ENCODE assay signal across 17 mouse cellular contexts in the genomic region with DNA sequence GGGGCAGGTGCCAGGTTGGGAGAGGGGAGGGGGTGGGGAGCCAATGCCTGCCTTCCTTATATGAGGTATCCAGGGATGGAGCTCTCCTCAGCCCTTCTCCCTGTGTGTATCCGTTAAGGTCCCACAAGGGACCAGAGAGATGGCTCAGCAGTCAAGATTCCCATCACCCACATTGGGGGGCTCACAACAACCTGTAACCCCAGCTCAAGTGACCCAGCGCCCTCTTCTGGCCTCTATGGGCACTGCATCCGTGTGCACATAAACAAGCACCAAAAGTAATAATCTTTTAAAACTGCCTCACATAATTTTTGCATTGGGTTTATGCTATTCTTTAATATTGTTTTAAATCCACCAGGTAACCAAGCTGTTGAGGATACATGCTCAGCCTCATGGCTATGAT. TPM values are rescaled to one million over a fixed set of nuclear protein-coding genes. Genes with fewer than 3 reads are reported as not detected.
A peak's percentile ranks its signal among the peaks of the same experiment; 100 is the strongest.
DNase-seq lines count a peak whose midpoint lies in the region; ATAC-seq and TF ChIP-seq lines count a peak whose summit lies in the region.
"Had no signal": no experiment of that assay in that cellular context is flagged by ENCODE, and none has a peak within 500 bp of the region (broad histone marks: within the 10 kb centered on the region; RNA-seq: fewer than 3 reads in every experiment).

No protein-coding gene starts in this region.

- peak; percentile 44 for TF ChIP-seq CTCF in hindbrain, postnatal 0 days (IDR thresholded peaks at IDR 0.05; ENCODE audit: low read depth)
- peak; percentile 40 for TF ChIP-seq CTCF in lung, postnatal 0 days (IDR thresholded peaks at IDR 0.05)
- TF ChIP-seq CTCF in stomach, postnatal 0 days (IDR thresholded peaks at IDR 0.05; ENCODE audit: low read depth) = peak; percentile 48

- H3K4me2 ChIP-seq in hindbrain, postnatal 0 days (ENCODE audit: low read depth, low read length) = no peak overlapping the region
- no peak overlapping the region for H3K4me2 ChIP-seq in hindbrain, embryonic 12.5 days (replicated peaks)
- no peak overlapping the region for H3K4me2 ChIP-seq in lung, postnatal 0 days (replicated peaks; ENCODE audit: low read depth, low read length)
- no peak overlapping the region for H3K4me2 ChIP-seq in stomach, postnatal 0 days (replicated peaks; ENCODE audit: low read depth)
- H3K4me2 ChIP-seq: heart, embryonic 11.5 days; lung, embryonic 15.5 days; midbrain, embryonic 13.5 days; neural tube, embryonic 12.5 days had no signal

- no peak overlapping the region for H3K4me3 ChIP-seq in hindbrain, postnatal 0 days (ENCODE audit: low read length)
- H3K4me3 ChIP-seq in hindbrain, embryonic 12.5 days = no peak overlapping the region
- no peak overlapping the region for H3K4me3 ChIP-seq in lung, postnatal 0 days (ENCODE audit: low read depth, low read length)
- H3K4me3 ChIP-seq in stomach, postnatal 0 days (ENCODE audit: low read depth, low read length) = no peak overlapping the region
- H3K4me3 ChIP-seq in midbrain, embryonic 10.5 days = no peak overlapping the region
- H3K4me3 ChIP-seq: hindbrain, embryonic 10.5 days; lung, embryonic 15.5 days; midbrain, embryonic 13.5 days; neural tube, embryonic 12.5 days had no signal

- no peak overlapping the region for H3K27ac ChIP-seq in hindbrain, postnatal 0 days
- H3K27ac ChIP-seq in hindbrain, embryonic 12.5 days = no peak overlapping the region
- H3K27ac ChIP-seq in lung, postnatal 0 days (ENCODE audit: low read length) = no peak overlapping the region
- no peak overlapping the region for H3K27ac ChIP-seq in stomach, postnatal 0 days (replicated peaks)
- H3K27ac ChIP-seq in midbrain, embryonic 10.5 days (replicated peaks) = no peak overlapping the region
- H3K27ac ChIP-seq: hindbrain, embryonic 10.5 days; lung, embryonic 15.5 days; midbrain, embryonic 13.5 days; neural tube, embryonic 12.5 days had no signal

- no peak for TF ChIP-seq EP300 in lung, postnatal 0 days (IDR thresholded peaks at IDR 0.05)
- no peak for TF ChIP-seq EP300 in stomach, postnatal 0 days (optimal IDR thresholded peaks at IDR 0.05)

- H3K4me1 ChIP-seq in hindbrain, postnatal 0 days (ENCODE audit: insufficient read depth, low read length) = no peaks in the 10 kb centered on the region
- H3K4me1 ChIP-seq in hindbrain, embryonic 12.5 days = 0 out of 2 replicates have a peak, but pooled peaks cover 2% of the 10 kb centered on the region
- H3K4me1 ChIP-seq in lung, postnatal 0 days (ENCODE audit: insufficient read depth, low read depth, low read length) = no peaks in the 10 kb centered on the region
- H3K4me1 ChIP-seq in stomach, postnatal 0 days (replicated peaks; ENCODE audit: control insufficient read depth, insufficient read depth) = no peaks in the 10 kb centered on the region
- peaks cover 4% of the 10 kb centered on the region for H3K4me1 ChIP-seq in midbrain, embryonic 10.5 days
- H3K4me1 ChIP-seq: lung, embryonic 15.5 days had no signal

- no peak for DNase-seq in hindbrain, postnatal 0 days (ENCODE audit: low spot score)
- DNase-seq in lung, postnatal 0 days (ENCODE audit: low spot score) = no peak
- no peak for DNase-seq in lung, postnatal 4 days
- peak; percentile 39 for DNase-seq in R1 (ENCODE audit: low read depth, low spot score)
- DNase-seq in stomach, postnatal 0 days (ENCODE audit: low spot score) = no peak
- no peak for DNase-seq in midbrain, embryonic 10.5 days (ENCODE audit: low spot score)
- DNase-seq: cerebellum, adult 9-10 months; gastrocnemius, postnatal 10 days; kidney, adult 8-10 months; spleen, adult 18-20 months had no signal

- H3K27me3 ChIP-seq in hindbrain, postnatal 0 days (ENCODE audit: insufficient read depth, low read length) = no peaks in the 10 kb centered on the region
- no peaks in the 10 kb centered on the region for H3K27me3 ChIP-seq in hindbrain, embryonic 12.5 days
- H3K27me3 ChIP-seq in lung, postnatal 0 days (replicated peaks; ENCODE audit: insufficient read depth, low read length) = no peaks in the 10 kb centered on the region
- H3K27me3 ChIP-seq in stomach, postnatal 0 days (ENCODE audit: control insufficient read depth, insufficient read depth, low read length) = no peaks in the 10 kb centered on the region
- no peaks in the 10 kb centered on the region; the same call in 1 of the 2 replicates for H3K27me3 ChIP-seq in midbrain, embryonic 10.5 days (ENCODE audit: low read depth, poor library complexity, severe bottlenecking)
- H3K27me3 ChIP-seq: lung, embryonic 15.5 days; midbrain, embryonic 13.5 days; neural tube, embryonic 12.5 days had no signal

- H3K36me3 ChIP-seq in hindbrain, postnatal 0 days (ENCODE audit: insufficient read depth, low read length) = no peaks in the 10 kb centered on the region
- peaks cover 14% of the 10 kb centered on the region for H3K36me3 ChIP-seq in hindbrain, embryonic 12.5 days
- H3K36me3 ChIP-seq in lung, postnatal 0 days (ENCODE audit: insufficient read depth, low read length) = no peaks in the 10 kb centered on the region; the same call in 1 of the 2 replicates
- H3K36me3 ChIP-seq in stomach, postnatal 0 days (ENCODE audit: control insufficient read depth, insufficient read depth, low read length) = no peaks in the 10 kb centered on the region
- H3K36me3 ChIP-seq in midbrain, embryonic 10.5 days = peaks cover 33% of the 10 kb centered on the region
- H3K36me3 ChIP-seq: lung, embryonic 15.5 days had no signal

- H3K9me3 ChIP-seq in hindbrain, postnatal 0 days (ENCODE audit: low read length) = no peaks in the 10 kb centered on the region
- H3K9me3 ChIP-seq in hindbrain, embryonic 12.5 days (replicated peaks) = no peaks in the 10 kb centered on the region
- H3K9me3 ChIP-seq in lung, postnatal 0 days (ENCODE audit: low read length) = no peaks in the 10 kb centered on the region
- H3K9me3 ChIP-seq in stomach, postnatal 0 days (ENCODE audit: control insufficient read depth, low read length) = no peaks in the 10 kb centered on the region
- H3K9me3 ChIP-seq in midbrain, embryonic 10.5 days (replicated peaks) = peaks cover 3% of the 10 kb centered on the region; the same call in 1 of the 2 replicates
- H3K9me3 ChIP-seq: hindbrain, embryonic 10.5 days; lung, embryonic 15.5 days; midbrain, embryonic 13.5 days; neural tube, embryonic 12.5 days had no signal

- H3K9ac ChIP-seq in hindbrain, postnatal 0 days (replicated peaks; ENCODE audit: low read length) = no peak overlapping the region
- H3K9ac ChIP-seq in hindbrain, embryonic 12.5 days = no peak overlapping the region
- no peak overlapping the region for H3K9ac ChIP-seq in lung, postnatal 0 days (replicated peaks; ENCODE audit: low read depth)
- no peak overlapping the region for H3K9ac ChIP-seq in stomach, postnatal 0 days (ENCODE audit: low read length)
- H3K9ac ChIP-seq: lung, embryonic 15.5 days; midbrain, embryonic 13.5 days; neural tube, embryonic 12.5 days had no signal

- 87% methylated on average over 3 of the region's 3 CpGs for WGBS in hindbrain, postnatal 0 days
- 86% methylated on average over 3 of the region's 3 CpGs for WGBS in hindbrain, embryonic 12.5 days
- WGBS in lung, postnatal 0 days = 86% methylated on average over 3 of the region's 3 CpGs
- 74% methylated on average over 3 of the region's 3 CpGs for WGBS in stomach, postnatal 0 days
- WGBS in midbrain, embryonic 10.5 days = 84% methylated on average over 3 of the region's 3 CpGs

- no peak for ATAC-seq in hindbrain, postnatal 0 days
- ATAC-seq in hindbrain, embryonic 12.5 days (ENCODE audit: low FRiP score) = no peak
- no peak for ATAC-seq in lung, postnatal 0 days
- no peak for ATAC-seq in stomach, postnatal 0 days (ENCODE audit: low FRiP score, low TSS enrichment)
- ATAC-seq: activated CD4-positive, CD25-positive, alpha-beta regulatory T cell, adult 4 months; midbrain, embryonic 13.5 days had no signal

RNA-seq across cellular contexts. Expression of a gene that starts 25.8 kb away (rescaled TPM):
- total RNA-seq in hindbrain, postnatal 0 days (2014; rRNA removed) = 16.7 and 21.5 TPM in 2 replicates
- polyA plus RNA-seq in hindbrain, postnatal 0 days (2015; fragmentation: Nextera tagmentation; extraction: Ambion mirVana) = 16.1 and 17.1 TPM in 2 replicates
- 40.9 and 49.2 TPM in 2 replicates for polyA plus RNA-seq in hindbrain, embryonic 12.5 days (2016; fragmentation: Nextera tagmentation; extraction: Ambion mirVana)
- polyA plus RNA-seq in lung, postnatal 0 days (2015; fragmentation: Nextera tagmentation; extraction: Ambion mirVana) = 0.08 TPM in 1 of 2 replicates, not detected in the other
- polyA plus RNA-seq in stomach, postnatal 0 days (2015; fragmentation: Nextera tagmentation; extraction: Ambion mirVana) = not detected in 2 replicates
- polyA plus RNA-seq in midbrain, embryonic 10.5 days (2016; fragmentation: Nextera tagmentation; extraction: Ambion mirVana) = 61.8 and 70.6 TPM in 2 replicates
- polyA plus RNA-seq: activated CD4-positive, CD25-positive, alpha-beta regulatory T cell, adult 4 months; heart, embryonic 11.5 days; lung, embryonic 15.5 days had no signal

Comparison
In these comparisons a context has a peak if more than half of its experiments do, and no peak if none do; other contexts are left out.
1. RNA of a gene that starts 25.8 kb away (polyA plus RNA-seq): 61.8 to 70.6 TPM in midbrain, embryonic 10.5 days, 40.9 to 49.2 TPM in hindbrain, embryonic 12.5 days and 16.1 to 17.1 TPM in hindbrain, postnatal 0 days; 0.08 TPM in lung, postnatal 0 days and not detected in stomach, postnatal 0 days; every median in the first group is over 10 times any median in the second.
2. Peak in every context shown above with its lines, with median percentiles within 50 percentile points of each other: CTCF ChIP-seq.